Mouse (Mus musculus) left cerebral cortex, adult 9 months (tissue): Measurements from ENCODE around the gene Gm12184.
"Not testable (repeated sequence)": the region's sequence is repeated elsewhere in the genome, so short reads cannot be mapped to it uniquely, and the experiment has no call there.

Experiments used
- DNase-seq, 2 experiments: peaks; one replicate each; pipeline ENCODE4 v3.0.0; 2022; ENCODE audit warnings: low spot score in 2 of 2

The Gm12184 gene

DNA sequence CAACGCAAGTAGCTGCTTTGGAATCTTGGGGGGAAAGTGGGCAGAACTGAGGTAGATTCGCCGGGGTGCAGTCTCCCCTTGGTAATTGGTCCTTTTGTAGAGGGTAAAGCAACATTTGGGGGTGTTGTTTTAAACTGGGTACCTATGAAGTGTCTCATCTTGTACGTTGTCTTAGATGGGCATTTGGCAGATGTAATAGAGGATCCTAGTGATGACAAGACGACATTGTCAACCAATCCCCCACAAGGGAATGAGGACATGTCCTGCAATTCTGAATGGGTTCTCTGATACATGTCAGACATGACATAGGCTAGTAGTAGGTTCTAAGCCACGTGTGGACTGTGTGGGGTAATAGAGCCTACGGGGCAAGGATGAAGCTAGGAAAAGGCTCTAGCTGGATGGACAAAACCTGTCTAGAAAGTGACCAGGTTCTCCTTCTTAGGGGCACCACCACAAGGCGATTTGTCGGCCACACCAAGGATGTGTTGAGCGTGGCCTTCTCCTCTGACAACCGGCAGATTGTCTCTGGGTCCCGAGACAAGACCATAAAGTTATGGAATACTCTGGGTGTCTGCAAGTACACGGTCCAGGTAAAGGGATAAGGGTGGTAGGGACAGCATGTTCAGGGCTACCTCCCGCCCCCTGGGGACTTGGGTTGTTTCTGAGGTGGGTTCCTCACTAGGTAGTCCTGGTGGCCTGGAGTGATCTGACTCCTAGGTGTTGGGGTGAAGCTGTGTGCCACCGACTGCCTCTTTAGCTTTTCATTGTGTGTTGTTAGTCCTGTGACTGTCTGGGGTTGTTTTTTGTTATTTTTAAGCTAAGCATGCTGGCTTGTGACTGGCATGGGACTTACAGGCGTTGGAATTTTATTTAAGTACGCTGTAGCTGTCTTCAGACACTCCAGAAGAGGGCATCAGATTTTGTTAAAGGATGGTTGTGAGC is 24.4 kb downstream of the Gm12184 start:
- DNase-seq: no peak

DNA sequence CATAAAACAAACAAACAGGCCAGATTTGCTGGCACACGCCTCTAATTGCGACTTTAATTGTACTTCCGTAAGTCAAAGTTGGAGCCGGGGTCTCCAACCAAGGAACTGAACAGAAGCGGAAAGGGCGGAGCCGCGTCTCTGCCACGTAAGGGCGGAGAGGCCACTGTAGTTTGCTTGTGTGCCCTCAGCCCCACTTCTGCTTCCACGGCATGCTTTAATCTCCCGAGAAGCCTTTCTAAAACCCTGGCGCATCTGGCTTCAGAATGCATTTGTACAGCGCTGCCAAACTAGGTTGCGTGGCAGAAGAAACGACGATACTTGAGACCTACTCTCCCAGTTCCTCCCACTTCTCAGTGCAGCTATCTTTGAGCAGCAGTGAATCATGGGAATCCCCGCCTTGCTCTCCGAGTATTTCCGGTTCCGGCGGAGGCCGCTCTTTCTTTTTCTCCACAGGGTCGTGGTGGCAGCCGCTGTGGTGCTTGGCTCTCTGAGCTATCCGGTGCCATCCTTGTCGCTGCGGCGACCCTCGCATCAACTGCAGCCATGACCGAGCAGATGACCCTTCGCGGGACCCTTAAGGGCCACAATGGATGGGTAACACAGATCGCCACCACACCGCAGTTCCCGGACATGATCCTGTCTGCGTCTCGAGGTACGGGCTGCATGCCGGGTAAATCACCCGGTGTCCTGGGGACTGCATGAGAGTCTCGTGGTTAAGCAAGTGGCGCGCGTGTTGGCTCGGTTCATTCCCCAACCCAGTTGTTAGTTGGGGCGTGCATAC is 26.3 kb downstream of the Gm12184 start, which contains the start of gene Rack1:
Gene Rack1, plus strand, starts transcription at position 412 of the 781 bp plus-strand sequence.
- DNase-seq: peak; percentile 72 to 91

DNA sequence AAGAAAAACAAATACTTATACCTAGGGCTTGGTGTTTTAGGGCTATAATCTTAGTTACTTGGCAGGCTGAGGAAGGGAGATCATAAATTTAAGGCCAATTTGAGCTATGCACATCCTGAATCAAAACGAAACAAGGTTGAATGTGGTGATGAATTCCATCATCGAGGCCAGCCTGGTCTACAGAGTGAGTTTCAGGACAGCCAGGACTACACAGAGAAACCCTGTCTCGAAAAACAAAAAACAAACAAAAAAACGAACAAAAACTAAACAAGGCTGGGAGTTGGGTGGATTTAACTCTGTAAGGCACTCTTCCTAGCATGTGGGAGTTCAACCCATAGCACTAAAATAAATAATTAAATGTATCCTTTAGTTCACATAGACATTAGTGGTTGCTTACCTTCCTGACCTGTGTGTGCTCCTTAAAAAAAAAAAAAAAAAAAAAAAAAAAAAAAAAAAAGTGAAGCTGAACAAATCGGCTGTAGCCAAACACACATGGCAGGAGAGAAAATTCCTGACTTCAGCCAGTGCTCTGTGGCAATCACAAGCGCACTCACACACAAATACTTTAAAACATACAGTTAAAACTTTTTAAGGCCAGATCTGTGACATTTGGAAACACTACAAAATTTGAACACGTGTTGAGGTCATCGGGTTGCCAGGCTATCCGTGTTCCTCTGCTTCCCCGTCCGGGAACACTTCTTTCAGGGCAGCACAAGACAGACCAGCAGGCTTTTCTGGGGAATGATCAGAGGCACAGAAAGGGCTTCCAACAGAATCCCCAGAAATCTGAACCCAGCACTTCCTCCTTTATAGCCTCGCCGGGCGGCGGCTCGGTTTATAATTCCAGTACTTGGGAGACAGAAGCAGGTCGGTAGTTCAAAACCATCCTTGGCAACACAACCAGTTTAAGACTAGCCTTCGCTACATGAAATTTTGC is 27.2 kb downstream of the Gm12184 start:
- no peak for DNase-seq

DNA sequence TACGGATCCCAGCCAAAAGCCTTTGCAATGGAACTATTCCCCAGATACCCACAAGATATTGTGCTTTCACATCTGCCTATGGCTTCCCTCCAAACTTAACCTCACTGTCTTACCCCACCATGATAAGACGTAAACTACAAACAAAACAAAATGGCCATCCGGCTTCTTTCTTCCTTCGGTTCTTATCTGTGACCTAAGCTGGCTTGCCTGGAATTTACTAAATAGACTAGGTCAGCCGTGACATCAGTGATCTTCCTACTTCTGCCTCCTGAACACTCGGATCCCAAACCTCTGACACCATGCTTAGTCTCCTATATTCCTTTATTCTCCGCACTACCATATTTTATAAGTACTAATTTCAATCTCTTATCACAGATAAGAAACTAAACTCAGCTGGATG is 28.1 kb downstream of the Gm12184 start:
- no peak for DNase-seq

DNA sequence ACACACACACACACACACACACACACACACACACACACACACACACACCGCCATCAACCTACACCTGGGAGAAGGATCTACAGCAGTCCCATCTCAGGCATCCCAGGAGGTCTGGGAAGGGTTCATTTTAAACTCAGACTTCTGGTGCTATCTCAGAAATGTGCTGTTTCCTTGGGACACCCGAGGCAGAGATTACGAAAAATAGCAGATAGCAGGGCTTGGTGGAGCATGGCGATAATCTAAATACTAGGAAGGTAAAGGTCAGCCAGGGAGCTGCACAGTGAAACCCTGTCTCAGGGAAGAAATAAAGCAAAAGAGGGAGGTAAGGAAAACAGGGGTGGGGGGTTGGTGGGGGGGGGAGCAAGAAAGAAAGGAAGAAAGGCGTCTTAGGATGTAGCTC is 29.2 kb downstream of the Gm12184 start:
- DNase-seq: no peak

DNA sequence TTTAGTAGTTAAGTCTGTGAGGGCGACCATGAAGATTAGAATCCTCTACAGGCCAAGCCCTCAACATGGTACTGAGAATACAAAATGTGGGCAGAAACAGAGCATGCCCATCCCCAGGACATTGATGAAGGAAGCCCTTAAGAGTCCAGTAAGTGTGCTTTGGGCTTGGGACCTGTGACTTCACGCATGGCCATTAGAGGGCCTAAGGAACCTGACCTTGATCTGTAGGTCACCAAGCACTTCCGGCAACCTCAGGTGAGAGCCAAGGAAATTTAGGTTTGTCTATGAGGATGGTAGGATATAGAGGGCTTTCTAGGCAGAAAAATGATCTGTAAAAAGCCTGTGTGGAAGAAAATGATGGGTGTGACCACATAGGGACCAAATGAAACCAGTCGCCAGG is 30.2 kb downstream of the Gm12184 start:
- DNase-seq: no peak

DNA sequence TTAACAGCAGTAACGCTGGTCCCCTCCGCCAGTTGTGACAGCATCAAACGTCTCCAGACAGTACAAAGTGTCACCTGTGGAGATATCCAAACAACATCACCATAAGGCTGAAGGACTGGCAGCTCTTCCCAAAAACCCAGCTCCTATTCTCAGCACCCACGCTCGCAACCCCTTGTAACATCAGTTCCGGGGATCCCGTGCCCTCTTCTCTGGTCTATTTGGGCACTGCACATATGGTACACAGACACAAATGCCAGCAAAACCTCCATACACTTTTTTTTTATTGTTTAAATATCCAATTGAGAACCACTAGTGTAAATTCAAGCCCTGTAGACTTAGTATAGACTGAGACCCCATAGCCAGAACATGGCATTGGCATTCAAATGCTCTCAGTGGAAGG is 31.2 kb downstream of the Gm12184 start:
- DNase-seq: no peak

DNA sequence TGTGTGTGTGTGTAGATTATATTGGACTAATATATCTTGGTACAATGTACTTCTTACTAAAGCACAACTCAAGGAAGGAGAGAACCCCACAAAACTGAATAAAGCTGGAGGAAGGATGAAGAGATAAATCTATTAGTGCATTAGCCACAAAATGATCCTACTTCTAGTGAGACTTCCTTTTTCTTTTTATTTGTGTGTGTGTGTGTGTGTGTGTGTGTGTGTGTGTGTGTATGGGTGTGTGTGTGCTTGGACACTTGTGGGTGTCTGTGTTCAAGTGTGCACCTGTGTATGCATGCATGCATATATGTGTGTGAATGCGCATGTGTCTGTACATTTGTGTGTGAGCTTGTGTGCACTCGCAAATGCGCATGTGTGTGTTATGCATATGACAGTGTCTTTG is 33.3 kb downstream of the Gm12184 start:
- DNase-seq: no peak

DNA sequence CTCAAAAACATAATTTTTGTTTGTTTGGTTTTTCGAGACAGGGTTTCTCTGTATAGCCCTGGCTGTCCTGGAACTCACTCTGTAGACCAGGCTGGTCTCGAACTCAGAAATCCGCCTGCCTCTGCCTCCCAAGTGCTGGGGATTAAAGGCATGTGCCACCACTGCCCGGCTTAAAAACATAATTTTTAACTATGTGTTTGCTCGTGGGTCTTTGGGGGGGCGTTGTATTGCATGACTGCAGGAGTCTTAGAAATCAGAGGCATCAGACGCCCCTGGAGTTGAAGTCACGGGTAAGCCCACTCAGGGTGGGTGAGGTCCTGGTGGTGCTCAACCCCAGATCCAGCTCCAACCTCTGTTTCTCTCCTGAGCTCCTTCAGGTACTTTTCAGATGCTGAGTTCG is 34.6 kb downstream of the Gm12184 start:
- not testable (repeated sequence) for DNase-seq

DNA sequence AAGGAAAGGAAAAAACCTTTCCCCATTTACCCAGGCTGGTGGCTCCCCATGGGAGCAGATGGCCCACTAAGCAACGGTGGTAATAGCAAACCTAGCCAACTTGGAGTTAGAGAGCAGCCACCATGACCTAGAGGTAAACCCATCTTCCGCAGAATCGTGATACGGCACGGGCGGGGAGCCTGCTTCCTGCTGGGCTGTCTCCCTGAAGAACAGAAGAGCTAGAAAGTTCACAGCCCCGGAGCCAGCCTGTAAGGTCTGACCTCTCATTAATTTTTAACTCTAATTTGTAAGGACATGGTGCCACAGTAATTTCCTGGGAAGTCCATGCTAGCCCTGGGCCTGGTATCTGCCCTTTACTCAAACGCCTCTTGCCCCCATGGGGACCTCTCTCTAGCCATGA is 35.5 kb downstream of the Gm12184 start:
- DNase-seq: no peak

DNA sequence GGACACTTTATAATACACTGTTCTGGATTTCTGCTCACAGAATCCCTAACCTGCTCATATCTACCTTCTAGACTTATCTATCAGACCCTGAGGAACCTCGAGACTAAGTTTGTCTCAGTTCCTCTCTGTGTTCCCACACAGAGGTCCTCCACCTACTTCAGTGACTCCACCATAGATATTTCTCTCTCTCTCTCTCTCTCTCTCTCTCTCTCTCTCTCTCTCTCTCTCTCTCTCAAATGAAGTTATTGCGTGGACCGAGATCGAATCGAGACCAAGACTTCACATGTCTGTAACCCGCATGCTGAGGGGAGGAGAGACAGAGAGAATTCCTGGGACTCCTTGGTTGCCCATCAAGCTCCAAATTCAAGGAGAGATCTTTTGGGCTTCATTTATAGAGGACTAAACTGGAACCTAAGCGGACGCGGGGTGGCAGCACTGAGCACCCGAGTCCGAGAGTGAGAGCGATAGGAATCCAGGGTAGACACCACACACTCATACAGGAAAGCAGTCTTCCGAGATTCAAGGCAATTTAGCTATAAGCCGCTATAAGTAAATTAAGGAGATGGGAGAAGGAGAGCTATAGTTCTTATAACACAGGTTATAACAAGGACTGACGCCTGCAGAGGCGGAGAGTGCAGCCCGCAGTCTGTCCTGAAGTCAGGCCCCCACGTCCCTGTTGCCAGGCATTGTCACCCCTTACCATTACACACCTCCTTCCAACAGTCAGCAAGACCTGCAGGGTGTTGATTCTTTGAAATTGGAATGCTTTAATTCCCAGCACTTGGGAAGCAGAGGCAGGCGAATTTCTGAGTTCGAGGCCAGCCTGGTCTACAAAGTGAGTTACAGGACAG is 36.3 kb downstream of the Gm12184 start:
- DNase-seq: peak in 1 of 2 experiments; percentile 92

DNA sequence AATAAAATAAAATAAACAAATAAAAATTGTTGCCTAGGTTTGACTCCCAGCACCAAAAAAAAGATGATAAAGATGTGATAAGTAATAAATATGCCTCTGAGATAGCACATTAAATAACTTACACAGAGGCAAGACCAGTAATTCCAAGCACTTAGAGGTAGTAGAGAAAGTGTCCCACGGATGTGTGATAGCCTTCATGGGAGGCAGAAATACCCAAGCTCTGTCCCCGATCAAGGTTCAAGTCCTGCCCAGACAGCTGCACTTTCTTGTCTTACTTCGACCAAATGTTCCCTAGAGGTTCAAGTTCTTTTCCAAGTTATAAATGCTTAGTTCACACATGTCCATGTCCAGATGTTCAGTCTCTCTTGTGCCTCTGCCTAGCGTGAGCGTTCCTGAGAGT is 37.2 kb downstream of the Gm12184 start:
- DNase-seq: no peak

DNA sequence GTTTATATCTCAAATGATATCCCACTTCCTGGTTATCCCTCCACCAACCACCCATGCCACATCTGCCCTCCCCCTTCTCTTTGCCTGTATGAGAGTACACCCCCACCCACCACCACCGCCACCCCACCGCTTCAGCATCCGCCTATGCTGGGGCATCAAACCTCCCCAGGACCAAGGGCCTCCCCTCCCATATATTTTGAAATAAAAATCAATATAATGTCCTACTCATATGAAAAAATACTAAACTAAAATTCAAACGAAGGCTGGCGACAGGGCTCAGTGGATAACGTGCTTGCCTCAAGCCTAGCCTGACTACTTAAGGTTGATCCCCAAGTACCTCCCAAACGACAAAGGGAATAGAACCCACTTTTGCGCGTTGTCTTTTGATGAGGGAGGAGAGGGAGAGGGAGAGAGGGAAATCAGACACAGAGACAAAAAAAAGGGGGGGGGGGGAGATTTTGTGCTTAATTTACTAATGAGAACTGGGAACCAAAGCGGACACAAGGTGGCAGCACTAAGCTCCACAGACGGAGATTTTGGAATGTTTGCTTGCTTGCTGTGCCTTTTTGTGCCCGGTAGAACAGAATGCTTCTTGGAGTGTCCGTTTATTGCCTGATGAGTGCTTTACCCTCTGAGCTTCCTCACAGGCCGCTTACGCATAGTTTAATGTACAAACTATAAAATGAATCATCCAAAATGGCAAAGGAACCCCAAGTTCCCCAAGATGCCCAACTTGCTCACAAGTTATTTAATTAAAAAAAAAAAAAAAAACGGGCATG is 38.0 kb downstream of the Gm12184 start:
- DNase-seq: peak in 1 of 2 experiments; percentile 83

DNA sequence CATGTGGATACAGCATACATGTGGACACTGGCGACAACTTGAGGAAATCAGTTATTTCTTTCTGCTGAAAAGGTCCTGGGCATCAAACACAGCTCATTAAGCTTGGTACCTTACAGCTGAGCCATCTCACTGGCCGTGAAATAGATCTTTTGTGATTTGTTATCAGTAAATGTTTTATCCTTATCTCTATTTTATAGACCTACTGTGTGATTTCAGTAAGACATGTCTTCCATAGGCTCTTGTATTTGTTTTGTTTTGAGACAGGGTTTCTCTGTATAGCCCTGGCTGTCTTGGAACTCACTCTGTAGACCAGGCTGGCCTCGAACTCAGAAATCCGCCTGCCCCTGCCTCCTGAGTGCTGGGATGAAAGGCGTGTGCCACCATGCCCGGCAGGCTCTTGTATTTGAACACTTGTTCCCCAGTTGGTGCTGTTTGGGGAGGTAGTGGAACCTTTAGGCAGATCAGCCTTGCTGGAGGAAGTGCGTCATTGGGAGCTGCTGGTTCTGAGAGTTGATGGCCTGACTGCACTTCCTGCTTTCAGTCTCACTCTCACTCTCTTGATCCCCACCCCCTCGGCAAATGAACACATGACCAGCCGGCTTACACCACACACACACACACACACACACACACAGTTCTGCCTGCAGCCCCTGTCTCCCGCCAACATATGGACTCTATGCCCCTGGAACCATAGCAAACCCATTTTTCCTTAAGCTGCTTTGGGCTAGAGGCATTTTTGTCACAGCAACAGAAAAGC is 38.8 kb downstream of the Gm12184 start:
- peak in 1 of 2 experiments; percentile 32 for DNase-seq

DNA sequence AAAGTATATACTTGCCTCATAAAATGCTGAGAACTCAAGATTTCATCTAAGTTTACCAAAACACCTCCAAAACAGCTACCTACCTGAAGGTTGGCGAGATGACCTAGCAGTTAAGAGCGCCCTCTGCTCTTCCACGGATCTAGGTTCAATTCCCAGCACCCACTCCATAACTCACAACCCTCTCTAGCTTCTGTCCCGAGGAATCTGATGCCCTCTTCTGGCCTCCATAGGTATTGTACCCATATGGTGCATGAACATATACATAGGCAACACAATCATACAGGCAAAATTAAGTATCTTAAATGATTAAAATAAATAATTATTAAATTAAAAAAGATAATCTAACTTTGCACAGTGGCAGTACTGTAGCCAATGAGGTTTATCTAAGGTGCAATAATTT is 44.2 kb downstream of the Gm12184 start:
- DNase-seq: no peak

DNA sequence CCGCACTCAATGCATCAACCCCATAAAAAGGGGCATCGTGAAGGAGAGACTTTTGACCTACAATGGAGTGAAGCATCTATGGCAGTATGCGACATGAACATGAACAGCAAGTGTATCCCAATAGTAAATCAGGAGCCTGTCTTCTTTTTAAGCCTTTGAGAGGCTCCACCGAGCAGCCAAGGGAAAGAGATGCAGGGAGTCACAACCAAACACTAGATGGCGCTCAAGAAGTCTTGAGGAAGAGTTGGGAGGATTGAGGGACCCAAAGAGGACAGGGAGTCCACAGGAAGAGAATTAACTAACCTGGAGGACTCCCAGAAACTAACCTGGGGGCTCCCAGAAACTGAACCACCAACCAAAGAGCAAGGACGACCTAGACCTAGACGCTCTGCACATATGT is 47.0 kb downstream of the Gm12184 start:
- peak in 1 of 2 experiments; percentile 44 for DNase-seq

DNA sequence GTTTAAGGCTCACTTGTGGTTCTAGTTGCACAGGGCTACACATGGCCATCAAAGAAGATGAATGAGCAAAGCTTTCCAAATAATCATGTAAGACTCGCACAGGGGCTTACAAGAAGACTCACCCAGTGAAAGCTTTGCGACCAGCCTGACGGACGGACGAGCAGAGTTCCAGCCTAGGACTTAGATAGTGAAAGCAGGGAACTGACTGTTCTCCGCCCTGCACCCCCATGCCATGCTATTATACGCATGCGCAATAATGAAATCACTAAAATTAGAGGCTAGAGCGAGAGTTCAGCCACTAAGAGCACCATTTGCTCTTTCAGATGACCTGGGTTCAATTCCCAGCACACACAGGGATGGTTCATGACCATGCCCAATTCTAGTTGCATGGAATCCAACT is 49.2 kb downstream of the Gm12184 start:
- no peak for DNase-seq

DNA sequence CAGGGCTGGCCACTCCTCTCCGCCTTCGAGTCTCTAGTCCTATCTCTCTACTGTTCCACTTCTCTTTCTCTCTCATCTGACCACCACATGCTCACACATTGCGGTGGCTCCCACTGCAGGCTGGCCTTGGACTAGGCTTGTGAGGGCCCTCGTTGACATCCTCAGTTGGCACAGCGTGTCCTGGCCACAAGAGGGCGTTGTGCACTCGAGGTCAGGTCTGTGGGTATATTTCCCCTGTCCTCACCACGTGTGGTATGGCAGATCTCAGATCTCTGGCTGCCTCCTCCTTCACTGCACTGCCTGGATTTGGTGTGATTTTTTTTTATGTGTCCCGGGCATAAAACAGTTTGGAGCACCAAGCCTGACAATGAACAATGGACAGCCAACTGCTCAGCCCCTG is 49.8 kb downstream of the Gm12184 start:
- DNase-seq: no peak

DNA sequence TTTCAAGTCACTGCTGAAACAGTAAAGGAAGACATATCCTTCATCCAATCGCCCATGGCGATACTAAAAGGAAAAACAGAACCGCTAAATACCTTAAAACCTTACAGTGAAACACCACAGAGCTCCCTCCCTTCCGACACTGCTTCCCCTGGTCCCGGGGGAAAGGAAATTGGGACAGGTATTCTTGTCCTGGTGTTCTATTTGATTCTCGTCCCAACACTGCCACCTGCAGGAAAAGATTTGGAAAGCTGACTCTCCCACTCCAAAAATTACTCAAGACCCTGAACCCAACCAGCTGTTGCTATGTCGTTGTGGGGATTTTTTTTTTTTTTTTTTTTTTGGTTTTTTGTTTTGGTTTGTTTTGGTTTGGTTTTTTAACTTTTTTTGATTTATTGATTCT is 51.0 kb downstream of the Gm12184 start:
- peak in 1 of 2 experiments; percentile 68 for DNase-seq
